Mouse (Mus musculus): ENCODE measurements at regions not wholly inside any gene's neighbourhood (a gene's known extent, or its start where the extent isn't known, plus 50 kb on each side); places are given as distances from the start of the nearest gene placed in this dataset.

GRCm38 (mm10) chr2:21964027-21964605 lies 263.2 kb upstream of the Myo3a start:
- TF ChIP-seq TAL1 (IDR thresholded peaks at IDR 0.05; ENCODE audit: low read length), result peak; percentile 76
- peak; percentile 82 for TF ChIP-seq GATA1 (IDR thresholded peaks at IDR 0.05; ENCODE audit: low read length)

Data from erythroblast, embryonic 14.5 days (primary cell).